Mouse (Mus musculus) midbrain, embryonic 15.5 days (tissue): ENCODE data around the gene Hmg20a. TPM values are rescaled to one million over a fixed set of nuclear protein-coding genes. Genes with fewer than 3 reads are reported as not detected.

Source experiments
- ATAC-seq: fragments of 200-750 bp; cut with Nextera tagmentation; replicated peaks from 2 replicates; pipeline ENCODE4 v1.8.0; 2017; ENCODE audit warnings: moderate TSS enrichment
- H3K27ac ChIP-seq: fragments of 300-500 bp; sonication (generic); 2 replicates; pipeline ENCODE4 v1.5.1; 2015; ENCODE audit warnings: mild to moderate bottlenecking, inconsistent platforms
- H3K27me3 ChIP-seq: fragments of 300-500 bp; sonication (generic); replicated peaks from 2 replicates; pipeline ENCODE4 v1.6.1; 2015; ENCODE audit warnings: inconsistent platforms
- H3K36me3 ChIP-seq: fragments of 300-500 bp; sonication (generic); replicated peaks from 2 replicates; pipeline ENCODE4 v1.6.1; 2015; ENCODE audit warnings: inconsistent platforms
- H3K4me1 ChIP-seq: fragments of 300-500 bp; sonication (generic); 2 replicates; pipeline ENCODE4 v1.6.1; 2015; ENCODE audit warnings: inconsistent platforms
- H3K4me2 ChIP-seq: fragments of 300-500 bp; sonication (generic); 2 replicates; pipeline ENCODE4 v1.6.1; 2015; ENCODE audit warnings: inconsistent platforms, mild to moderate bottlenecking, moderate library complexity
- H3K4me3 ChIP-seq: fragments of 300-500 bp; sonication (generic); 2 replicates; pipeline ENCODE4 v1.5.1; 2015; ENCODE audit warnings: mild to moderate bottlenecking, inconsistent platforms
- H3K9ac ChIP-seq: fragments of 300-500 bp; sonication (generic); 2 replicates; pipeline ENCODE4 v1.6.1; 2015; ENCODE audit warnings: mild to moderate bottlenecking, inconsistent platforms
- H3K9me3 ChIP-seq: fragments of 300-500 bp; sonication (generic); 2 replicates; pipeline ENCODE4 v1.6.1; 2016; ENCODE audit warnings: inconsistent platforms
- WGBS: fragments of 180-500 bp; shearing (Covaris S2); methylation state at CpG from one replicate; pipeline ENCODE4 v1.1.7; 2015; ENCODE audit warnings: mixed read lengths; 5-methylcytosine and 5-hydroxymethylcytosine counted together
- polyA plus RNA-seq: library from polyadenylated mRNA; unstranded; fragments of >200 nt; fragmentation: Nextera tagmentation; extraction: Ambion mirVana; gene quantifications from 2 replicates; pipeline ENCODE4 v1.2.1, GENCODE M21; 2015

The Hmg20a gene
- polyA plus RNA-seq = 90.2 and 97.0 TPM in 2 replicates

DNA sequence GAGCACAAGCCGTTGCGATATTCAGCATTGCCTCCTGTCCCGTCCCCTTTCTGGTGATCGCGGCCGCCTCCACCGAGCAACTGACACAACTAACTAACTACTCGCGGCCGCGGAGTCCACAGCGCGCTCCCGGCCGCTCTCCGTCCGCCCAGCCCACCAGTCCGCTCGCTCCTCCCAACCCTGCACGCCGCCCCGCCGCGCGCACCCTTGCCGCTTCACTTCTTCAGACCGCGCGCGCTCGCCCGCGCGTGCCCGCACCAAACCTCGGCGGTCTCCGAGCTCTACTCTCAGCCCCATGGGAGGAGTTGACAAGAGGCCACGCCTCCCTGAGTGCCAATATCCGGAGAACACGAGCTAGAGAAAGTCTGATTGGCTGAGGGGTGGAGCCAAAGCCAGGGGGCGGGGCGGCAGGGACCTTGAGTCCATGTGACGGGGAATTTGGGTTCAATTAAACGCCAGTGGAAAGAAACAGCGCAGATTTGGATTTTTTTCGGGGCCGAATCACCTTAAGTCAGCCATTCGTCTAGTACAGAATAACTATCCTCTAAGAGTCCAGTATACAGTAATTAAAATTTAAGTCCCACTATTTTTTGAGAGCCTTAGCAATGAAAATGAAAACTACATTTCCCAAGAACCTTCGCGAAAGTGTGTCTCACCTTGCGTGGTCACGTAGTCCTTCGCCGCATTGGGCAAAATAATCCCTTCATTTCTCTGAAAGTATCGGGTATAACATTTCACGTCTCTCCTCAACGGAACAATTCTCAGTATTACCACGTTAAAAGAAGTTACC lies at the start of gene Hmg20a, which contains the start of gene Peak1:
Hmg20a (plus strand) TSS at position 662 of the 790 bp plus-strand sequence.
Peak1 (minus strand) TSS at position 120 of the 790 bp plus-strand sequence.
- WGBS = under 1% methylated on average over 59 of the region's 59 CpGs
- peaks cover 40% of the 10 kb centered on the region for H3K4me1 ChIP-seq

DNA sequence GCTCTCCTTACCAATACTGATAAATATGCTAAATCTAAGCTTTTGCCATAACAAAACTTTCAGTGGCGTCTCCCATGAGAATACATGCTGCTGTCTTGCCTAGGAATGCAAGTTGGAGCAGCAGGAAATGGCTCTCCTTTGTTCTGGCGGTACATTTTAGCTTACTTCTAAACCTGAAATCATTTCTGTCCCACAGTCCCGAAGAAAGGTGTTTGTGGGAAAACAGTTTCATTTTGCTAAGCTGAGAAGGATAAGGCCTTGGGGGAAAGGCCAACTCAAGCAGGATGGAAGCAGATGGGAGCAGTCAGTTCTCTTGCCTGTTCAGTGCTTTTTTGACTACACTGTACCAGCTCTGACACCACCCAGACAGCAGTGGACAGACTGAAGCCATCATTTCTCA lies 49.6 kb upstream of the Hmg20a start:
- Histone ChIP-seq H3K9me3 (no peaks in the 10 kb centered on the region), H3K4me2 (no peak overlapping the region), H3K9ac (no peak overlapping the region), H3K4me3 (no peak overlapping the region), H3K27me3 (no peaks in the 10 kb centered on the region), H3K36me3 (no peaks in the 10 kb centered on the region), H3K27ac (no peak overlapping the region), H3K4me1 (no peaks in the 10 kb centered on the region)
- WGBS = 65% methylated on average over 3 of the region's 3 CpGs
- no peak for ATAC-seq

More for the DNA sequence above, at the start of gene Hmg20a, which contains the start of gene Peak1:
- Histone ChIP-seq H3K36me3 (no peaks in the 10 kb centered on the region), H3K9ac (peak within 1 kb of the TSS; percentile 71), H3K4me3 (peak within 1 kb of the TSS; percentile 67), H3K27ac (peak within 1 kb of the TSS; percentile 98), H3K9me3 (no peaks in the 10 kb centered on the region), H3K4me2 (peak within 1 kb of the TSS; percentile 94), H3K27me3 (no peaks in the 10 kb centered on the region)
- peak; percentile 96 for ATAC-seq

DNA sequence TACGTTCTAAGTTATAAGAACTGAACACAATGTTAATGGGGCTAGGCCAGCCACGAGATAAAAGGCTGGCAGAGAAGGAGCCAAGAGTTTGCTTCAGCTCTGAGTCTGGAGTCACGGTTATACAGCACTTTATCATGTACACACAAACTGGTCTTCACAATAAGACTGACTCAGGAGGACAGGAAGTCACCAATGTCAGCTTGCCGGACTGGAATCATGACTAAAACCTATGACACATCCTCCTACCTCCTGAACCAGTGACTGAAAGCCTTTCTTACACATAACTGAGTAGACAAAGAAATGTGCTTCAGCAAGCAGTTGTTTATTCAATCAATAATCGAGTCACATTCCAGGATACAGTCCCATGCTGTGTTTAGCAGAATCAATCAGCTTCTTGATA lies 47.7 kb upstream of the Hmg20a start:
- H3K36me3 ChIP-seq = no peaks in the 10 kb centered on the region
- no peaks in the 10 kb centered on the region for H3K4me1 ChIP-seq
- H3K9ac ChIP-seq = no peak overlapping the region
- H3K9me3 ChIP-seq = no peaks in the 10 kb centered on the region
- H3K4me2 ChIP-seq = no peak overlapping the region
- 70% methylated on average over 5 of the region's 5 CpGs for WGBS
- H3K27me3 ChIP-seq = no peaks in the 10 kb centered on the region
- no peak for ATAC-seq
- no peak overlapping the region for H3K27ac ChIP-seq
- H3K4me3 ChIP-seq = no peak overlapping the region

DNA sequence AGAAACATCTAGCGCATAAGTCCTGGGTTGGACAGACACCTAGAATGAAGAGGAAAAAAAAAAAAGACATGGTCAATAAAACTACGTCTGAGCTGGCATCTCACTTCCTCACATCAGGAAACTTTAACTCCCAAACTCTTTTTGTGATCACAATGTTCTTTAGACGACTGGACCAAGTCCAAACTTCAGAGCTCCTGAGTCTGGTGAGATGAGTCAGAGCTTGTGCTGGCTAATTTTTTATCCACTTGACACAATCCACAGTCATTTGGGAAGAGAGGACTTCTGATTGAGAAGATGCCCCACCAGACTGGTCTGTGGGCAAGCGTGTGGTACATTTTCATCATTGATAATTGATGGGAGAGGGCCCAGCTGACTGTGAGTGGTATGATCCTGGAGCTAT lies 44.0 kb upstream of the Hmg20a start:
- Histone ChIP-seq H3K9me3 (no peaks in the 10 kb centered on the region), H3K4me2 (no peak overlapping the region), H3K4me1 (no peaks in the 10 kb centered on the region), H3K27ac (no peak overlapping the region), H3K27me3 (no peaks in the 10 kb centered on the region), H3K4me3 (no peak overlapping the region), H3K36me3 (no peaks in the 10 kb centered on the region), H3K9ac (no peak overlapping the region)
- WGBS = 79% methylated on average over 4 of the region's 4 CpGs
- ATAC-seq = no peak

DNA sequence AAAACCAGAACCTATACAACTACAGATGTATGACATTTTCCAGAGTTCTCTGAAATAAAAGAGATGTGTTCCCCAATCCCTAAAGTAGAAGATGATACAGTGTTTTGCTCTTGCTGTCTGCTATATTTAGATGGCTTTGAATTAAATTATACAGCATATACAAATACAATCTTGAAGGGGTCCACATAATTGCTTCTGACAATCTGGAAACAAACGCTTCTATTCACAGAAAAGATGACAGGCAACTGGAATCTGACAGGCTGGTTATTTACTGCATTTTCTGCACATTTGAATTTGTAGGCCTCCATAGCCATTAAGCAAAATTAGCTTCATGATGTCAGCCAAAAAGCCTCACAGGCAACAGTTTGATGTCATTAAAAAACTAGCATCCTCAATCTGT lies 35.6 kb upstream of the Hmg20a start:
- H3K4me2 ChIP-seq = no peak overlapping the region
- no peak for ATAC-seq
- WGBS = 82% methylated on average over 1 of the region's 1 CpGs
- no peak overlapping the region for H3K9ac ChIP-seq
- no peaks in the 10 kb centered on the region for H3K4me1 ChIP-seq
- H3K4me3 ChIP-seq = no peak overlapping the region
- H3K9me3 ChIP-seq = no peaks in the 10 kb centered on the region
- H3K27me3 ChIP-seq = no peaks in the 10 kb centered on the region
- no peaks in the 10 kb centered on the region for H3K36me3 ChIP-seq
- H3K27ac ChIP-seq = no peak overlapping the region

DNA sequence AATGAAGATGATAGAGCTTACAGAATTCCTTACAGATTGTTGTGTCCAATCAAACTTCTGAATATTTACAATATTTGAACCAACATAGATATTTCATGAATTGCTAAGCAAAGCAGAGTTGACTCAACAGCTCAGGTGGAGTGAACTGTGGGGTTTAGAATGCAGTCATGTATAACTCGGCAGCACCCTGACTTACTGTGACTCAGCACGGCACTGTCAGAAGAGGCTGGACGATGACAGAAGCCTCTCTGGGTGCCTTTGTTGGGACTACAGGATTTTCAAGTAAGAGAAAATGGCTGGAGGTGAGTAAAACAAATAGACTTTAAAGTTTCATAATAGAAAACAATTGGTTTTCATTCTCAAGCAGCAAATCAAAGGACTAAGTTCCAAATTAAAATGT lies 25.6 kb upstream of the Hmg20a start:
- 83% methylated on average over 3 of the region's 3 CpGs for WGBS
- Histone ChIP-seq H3K36me3 (no peaks in the 10 kb centered on the region), H3K27ac (no peak overlapping the region), H3K4me3 (no peak overlapping the region), H3K9me3 (no peaks in the 10 kb centered on the region), H3K4me1 (no peaks in the 10 kb centered on the region), H3K9ac (no peak overlapping the region), H3K27me3 (no peaks in the 10 kb centered on the region), H3K4me2 (no peak overlapping the region)
- ATAC-seq = no peak

DNA sequence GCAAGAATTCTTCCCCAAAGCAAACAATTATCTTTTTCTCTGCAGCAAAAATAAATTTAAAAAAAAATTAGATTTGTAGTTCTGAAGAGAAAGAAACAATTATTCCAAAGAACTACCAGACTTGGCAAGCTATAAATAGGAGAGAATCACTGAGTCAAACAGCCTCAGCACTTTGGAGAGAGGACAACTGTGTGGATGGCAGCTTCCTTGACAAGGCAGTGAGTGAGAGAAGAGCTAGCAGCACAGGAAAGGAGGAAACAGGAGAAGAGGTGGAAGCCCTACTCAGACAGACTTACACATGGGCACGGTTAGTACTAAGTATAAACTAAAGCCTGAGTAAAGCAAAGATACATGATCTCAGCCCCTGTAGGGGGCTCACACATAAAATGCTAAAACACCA lies 22.1 kb upstream of the Hmg20a start:
- ATAC-seq = no peak

DNA sequence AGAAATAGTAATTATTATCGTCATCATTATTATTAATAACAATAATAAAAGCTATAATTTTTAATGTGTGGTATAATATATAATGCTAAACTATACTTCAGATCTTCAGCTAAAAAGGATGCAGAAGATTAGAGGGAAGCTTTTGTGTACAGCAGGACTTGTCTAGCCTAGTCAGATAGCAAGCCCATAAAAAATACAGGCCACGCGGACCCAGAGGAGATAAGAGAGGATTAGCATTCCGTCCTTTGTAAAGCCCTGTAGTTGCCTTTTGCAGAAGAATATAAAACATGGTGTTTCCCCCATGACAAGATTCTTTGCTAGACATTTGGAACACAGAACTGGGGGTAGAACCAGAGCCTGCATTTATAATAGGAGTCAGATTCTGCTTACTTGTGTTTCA lies 13.8 kb upstream of the Hmg20a start:
- ATAC-seq = no peak

More for the DNA sequence above, 22.1 kb upstream of the Hmg20a start:
- no peaks in the 10 kb centered on the region for H3K36me3 ChIP-seq
- no peak overlapping the region for H3K4me3 ChIP-seq
- H3K4me2 ChIP-seq = no peak overlapping the region
- no peak overlapping the region for H3K9ac ChIP-seq
- H3K27me3 ChIP-seq = no peaks in the 10 kb centered on the region
- no peaks in the 10 kb centered on the region for H3K9me3 ChIP-seq
- no peak overlapping the region for H3K27ac ChIP-seq
- WGBS = 75% methylated on average over 1 of the region's 1 CpGs
- H3K4me1 ChIP-seq = no peaks in the 10 kb centered on the region

DNA sequence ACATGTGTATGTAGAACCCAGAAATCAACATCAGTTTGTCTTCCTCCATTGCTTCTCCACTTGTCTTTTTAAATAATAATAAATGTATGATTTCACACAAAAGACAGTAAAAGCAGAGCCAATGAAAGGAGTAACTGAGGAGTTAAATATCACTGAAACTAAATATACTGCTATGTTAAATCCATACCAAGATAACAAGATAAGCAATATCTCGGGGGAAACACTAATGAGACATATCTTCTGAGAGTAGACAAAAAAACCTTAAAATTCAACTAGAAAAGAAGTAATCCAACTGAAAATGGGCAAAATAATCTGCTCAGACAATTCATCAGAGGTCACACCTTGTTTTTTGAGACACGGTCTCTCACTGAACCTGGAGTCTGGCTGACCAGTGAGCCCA lies 8.5 kb upstream of the Hmg20a start:
- H3K4me3 ChIP-seq = no peak overlapping the region
- 87% methylated on average over 2 of the region's 2 CpGs for WGBS
- H3K9me3 ChIP-seq = no peaks in the 10 kb centered on the region
- H3K9ac ChIP-seq = no peak overlapping the region
- no peaks in the 10 kb centered on the region for H3K4me1 ChIP-seq
- H3K27me3 ChIP-seq = no peaks in the 10 kb centered on the region
- no peaks in the 10 kb centered on the region for H3K36me3 ChIP-seq
- H3K4me2 ChIP-seq = no peak overlapping the region
- H3K27ac ChIP-seq = no peak overlapping the region
- no peak for ATAC-seq

More for the DNA sequence above, 13.8 kb upstream of the Hmg20a start:
- Histone ChIP-seq H3K4me1 (no peaks in the 10 kb centered on the region), H3K9ac (no peak overlapping the region), H3K4me3 (no peak overlapping the region), H3K36me3 (no peaks in the 10 kb centered on the region), H3K27ac (no peak overlapping the region), H3K27me3 (no peaks in the 10 kb centered on the region), H3K4me2 (no peak overlapping the region), H3K9me3 (no peaks in the 10 kb centered on the region)
- WGBS = 31% methylated on average over 4 of the region's 4 CpGs

DNA sequence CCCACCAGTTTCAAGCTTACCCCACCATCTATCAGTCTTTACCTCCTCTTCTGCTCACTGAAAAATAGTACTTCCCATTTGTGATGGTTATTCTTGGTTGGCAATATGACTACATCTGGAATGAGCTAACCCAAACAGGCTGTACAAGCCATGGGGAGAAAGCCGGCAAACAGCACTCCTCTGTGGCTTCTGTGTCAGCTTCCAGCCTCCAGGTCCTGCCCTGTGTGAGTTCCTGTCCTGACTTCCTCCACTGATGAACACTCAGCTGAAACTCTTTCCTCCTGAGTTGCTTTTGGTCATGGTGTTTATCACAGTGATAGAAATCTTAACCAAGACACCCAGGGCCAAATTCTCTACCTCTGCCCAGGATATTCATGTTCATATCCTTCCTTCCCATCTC lies 5.7 kb upstream of the Hmg20a start:
- no peak overlapping the region for H3K4me3 ChIP-seq
- 76% methylated on average over 1 of the region's 1 CpGs for WGBS

DNA sequence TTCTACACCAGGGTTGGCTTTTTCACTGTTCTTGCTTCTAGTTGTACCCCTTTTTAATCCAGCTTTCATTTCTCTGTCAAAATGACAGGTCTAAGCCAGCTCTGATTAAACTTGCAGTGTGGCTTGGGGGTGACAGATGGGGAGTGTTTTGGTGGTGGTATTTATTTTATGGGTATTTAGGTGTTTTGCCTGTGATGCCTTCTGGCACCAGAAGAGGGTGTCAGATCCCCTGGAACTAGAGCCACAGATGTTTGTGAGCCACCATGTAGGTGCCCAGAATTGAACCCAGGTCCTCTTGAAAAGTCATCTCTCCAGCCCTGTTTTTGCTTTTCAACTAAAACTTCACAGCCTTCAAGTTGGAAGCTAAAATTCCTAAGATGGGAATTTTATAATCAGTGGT lies 4.1 kb upstream of the Hmg20a start:
- H3K4me2 ChIP-seq = no peak overlapping the region
- no peak for ATAC-seq
- no peak overlapping the region for H3K9ac ChIP-seq
- no peaks in the 10 kb centered on the region for H3K27me3 ChIP-seq
- H3K4me3 ChIP-seq = no peak overlapping the region
- no peaks in the 10 kb centered on the region for H3K9me3 ChIP-seq
- H3K36me3 ChIP-seq = no peaks in the 10 kb centered on the region
- no peak overlapping the region for H3K27ac ChIP-seq
- peaks cover 8% of the 10 kb centered on the region for H3K4me1 ChIP-seq

More for the DNA sequence above, 5.7 kb upstream of the Hmg20a start:
- peaks cover 6% of the 10 kb centered on the region for H3K4me1 ChIP-seq
- no peaks in the 10 kb centered on the region for H3K36me3 ChIP-seq
- H3K27ac ChIP-seq = no peak overlapping the region
- no peaks in the 10 kb centered on the region for H3K9me3 ChIP-seq
- H3K27me3 ChIP-seq = no peaks in the 10 kb centered on the region
- ATAC-seq = no peak
- H3K9ac ChIP-seq = no peak overlapping the region
- H3K4me2 ChIP-seq = no peak overlapping the region

DNA sequence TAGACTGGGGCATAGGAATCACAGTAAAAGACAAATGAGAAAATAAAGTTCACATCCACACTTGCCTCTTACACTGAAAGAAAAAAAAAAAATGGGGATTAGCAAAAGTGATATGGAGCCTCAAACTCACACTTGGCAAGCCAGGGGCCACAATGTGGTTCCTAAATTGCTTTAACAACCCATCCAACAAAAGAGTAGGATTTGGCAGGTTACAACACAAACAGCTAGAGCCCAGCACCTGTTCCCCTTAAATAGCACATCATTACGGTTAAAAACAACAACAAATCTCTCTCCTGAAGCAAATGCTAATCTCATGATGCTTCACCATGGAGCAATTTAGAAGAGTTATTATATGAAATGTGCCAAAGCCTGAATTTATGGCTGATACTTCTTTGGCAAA lies 3.0 kb upstream of the Hmg20a start:
- 79% methylated on average over 1 of the region's 1 CpGs for WGBS

More for the DNA sequence above, 3.0 kb upstream of the Hmg20a start:
- no peak for ATAC-seq
- Histone ChIP-seq H3K4me3 (no peak overlapping the region), H3K4me2 (no peak overlapping the region), H3K27me3 (no peaks in the 10 kb centered on the region), H3K9me3 (no peaks in the 10 kb centered on the region), H3K27ac (no peak overlapping the region), H3K9ac (no peak overlapping the region), H3K4me1 (peaks cover 18% of the 10 kb centered on the region), H3K36me3 (no peaks in the 10 kb centered on the region)
